Mouse (Mus musculus) brown adipose tissue, adult 24 weeks (tissue): Measurements from ENCODE around the gene Gstt1. TPM values are rescaled to one million over a fixed set of nuclear protein-coding genes. Genes with fewer than 3 reads are reported as not detected.
"Not testable (repeated sequence)": the region's sequence is repeated elsewhere in the genome, so short reads cannot be mapped to it uniquely, and the experiment has no call there.

ENCODE experiments used
- H3K27ac ChIP-seq: fragments of 200-500 bp; replicated peaks from 2 replicates; pipeline ENCODE4 v1.5.1; 2012; ENCODE audit warnings: low read depth, mild to moderate bottlenecking, low read length
- H3K4me1 ChIP-seq: fragments of 200-500 bp; 2 replicates; pipeline ENCODE4 v1.6.1; 2012; ENCODE audit warnings: low read length, mixed read lengths; ENCODE audit not compliant: control insufficient read depth, insufficient read depth, insufficient read length
- H3K4me3 ChIP-seq: fragments of 200-500 bp; 2 replicates; pipeline ENCODE4 v1.5.1; 2012; ENCODE audit warnings: low read depth, mild to moderate bottlenecking, low read length, moderate library complexity; ENCODE audit not compliant: insufficient read depth
- polyA plus RNA-seq: library from polyadenylated mRNA; stranded (reverse); fragments of >200 nt; gene quantifications from 2 replicates; pipeline ENCODE4 v1.2.4, GENCODE M21; 2012; ENCODE audit not compliant: missing spikeins, insufficient read depth, insufficient read length

Gstt1 gene
- polyA plus RNA-seq, 1 experiment: 50.1 TPM

DNA sequence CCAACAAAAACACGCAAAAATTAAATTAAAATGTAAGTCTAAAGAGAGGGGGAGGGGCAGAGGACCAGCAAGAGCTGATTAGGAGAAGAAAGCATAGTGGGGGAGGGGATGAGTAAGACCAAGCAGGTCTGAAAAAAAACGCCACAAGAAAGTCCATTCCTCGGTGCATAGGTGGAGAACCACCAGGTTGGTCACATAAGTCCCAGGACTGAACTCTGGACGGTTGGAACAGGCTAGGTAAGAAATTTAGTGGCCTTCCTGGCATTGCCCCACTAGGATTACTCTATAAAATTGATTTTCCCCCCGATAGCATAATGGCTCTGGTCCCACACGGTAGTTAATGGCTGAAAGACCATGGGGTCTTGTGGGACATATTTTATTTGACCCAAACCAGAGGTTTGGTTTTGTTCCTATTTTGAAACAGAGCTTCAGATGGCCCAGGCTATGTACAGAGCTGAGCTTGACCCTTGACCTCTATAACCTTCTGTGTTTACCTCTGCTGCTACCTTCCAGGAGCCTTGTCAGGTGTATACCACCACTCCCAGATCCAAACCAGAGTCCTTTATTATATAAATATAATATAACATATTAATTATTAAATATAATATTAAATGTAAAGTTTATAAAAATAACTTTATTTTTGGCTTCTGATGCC, 9.2 kb downstream of the Gstt1 start:
- no peaks in the 10 kb centered on the region for H3K4me1 ChIP-seq
- no peak overlapping the region for H3K27ac ChIP-seq
- H3K4me3 ChIP-seq: no peak overlapping the region

DNA sequence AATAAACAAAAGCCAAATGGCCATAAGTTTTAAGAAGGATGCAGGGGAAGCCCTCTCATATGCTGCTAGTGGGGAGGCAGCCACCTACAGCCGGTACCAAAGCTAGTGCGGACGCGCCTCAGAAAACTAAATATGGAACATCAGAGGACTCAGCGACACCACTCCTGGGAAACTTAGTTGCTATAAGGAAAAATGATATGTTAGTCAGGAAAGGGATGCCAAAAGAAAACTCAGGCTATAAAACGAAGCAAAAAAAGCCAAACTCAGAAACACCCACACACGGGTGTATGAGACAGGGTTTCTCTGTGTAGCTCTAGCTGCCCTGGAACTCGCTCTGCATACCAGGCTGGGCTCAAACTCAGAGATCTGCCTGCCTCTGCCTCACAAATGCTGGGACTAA, 10.1 kb downstream of the Gstt1 start:
- Histone ChIP-seq H3K4me1 (no peaks in the 10 kb centered on the region), H3K4me3 (no peak overlapping the region), H3K27ac (no peak overlapping the region)

DNA sequence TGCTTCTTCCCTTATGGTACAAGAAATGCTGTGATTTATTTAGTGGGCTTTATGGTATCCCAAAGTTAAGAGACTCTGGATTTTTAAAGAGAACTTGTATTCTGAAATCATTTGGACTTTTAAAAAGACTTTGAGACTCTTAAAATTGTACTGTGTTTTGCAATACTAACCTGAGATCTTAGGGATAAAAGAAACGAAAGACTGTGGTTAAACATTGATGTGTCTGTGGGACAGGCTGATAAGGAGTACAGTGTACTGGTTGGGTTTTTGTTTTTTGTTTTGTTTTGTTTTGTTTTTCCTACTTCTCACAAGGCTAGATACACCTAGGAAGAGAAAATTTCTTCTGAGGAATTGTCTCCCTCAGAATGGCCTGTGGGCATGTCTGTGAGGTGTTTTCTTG, 12.9 kb downstream of the Gstt1 start:
- no peak overlapping the region for H3K27ac ChIP-seq
- H3K4me3 ChIP-seq: no peak overlapping the region

DNA sequence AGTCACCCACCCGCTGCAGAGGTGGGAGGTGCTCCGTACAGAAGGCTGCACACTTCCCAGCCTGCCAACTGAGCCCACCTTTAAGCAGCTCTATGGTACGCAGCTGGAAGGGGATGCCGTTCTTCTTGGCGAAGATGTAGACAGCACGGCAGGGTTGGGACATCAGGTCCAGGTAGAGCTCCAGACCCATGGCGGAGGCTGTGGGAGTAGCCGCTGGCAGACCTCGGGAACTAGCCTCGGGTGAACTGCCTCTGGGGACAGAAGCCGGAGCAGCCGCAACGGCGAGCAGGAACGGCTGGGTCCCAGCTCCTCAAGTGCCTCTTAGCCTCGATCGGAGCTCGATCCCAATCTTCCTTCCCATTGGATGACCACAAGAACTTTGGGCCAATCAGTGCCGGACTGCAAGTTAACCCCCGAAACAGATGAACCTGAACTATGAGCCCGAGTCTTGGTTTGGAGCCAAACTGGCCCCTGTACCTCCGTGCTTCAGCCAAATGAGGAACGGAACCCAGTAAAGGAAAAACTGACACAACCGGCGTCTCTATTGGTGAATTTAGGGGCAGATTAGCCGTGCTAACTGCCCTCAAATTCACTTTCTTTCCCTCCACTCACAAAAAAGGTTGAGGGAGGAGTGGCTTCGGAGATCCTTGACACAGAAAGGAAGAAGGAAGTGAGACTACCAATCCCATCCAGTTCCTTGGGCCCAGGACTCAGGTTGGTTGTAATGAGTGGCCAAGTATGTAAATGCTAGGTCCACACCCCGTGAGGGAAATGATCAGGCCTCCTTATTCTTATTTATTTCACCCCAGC, 17.4 kb downstream of the Gstt1 start, which contains the start of the genes Gm20441 and Gstt3:
TSS of gene Gm20441 (minus strand) at position 186 of the 810 bp plus-strand sequence.
TSS of gene Gstt3 (minus strand) at position 646 of the 810 bp plus-strand sequence.
- Histone ChIP-seq H3K4me1 (peaks cover 5% of the 10 kb centered on the region; the same call in 1 of the 2 replicates), H3K27ac (peak within 1 kb of the TSS; percentile 72), H3K4me3 (peak within 1 kb of the TSS; percentile 62)

More for the DNA sequence above, 12.9 kb downstream of the Gstt1 start:
- no peaks in the 10 kb centered on the region for H3K4me1 ChIP-seq

DNA sequence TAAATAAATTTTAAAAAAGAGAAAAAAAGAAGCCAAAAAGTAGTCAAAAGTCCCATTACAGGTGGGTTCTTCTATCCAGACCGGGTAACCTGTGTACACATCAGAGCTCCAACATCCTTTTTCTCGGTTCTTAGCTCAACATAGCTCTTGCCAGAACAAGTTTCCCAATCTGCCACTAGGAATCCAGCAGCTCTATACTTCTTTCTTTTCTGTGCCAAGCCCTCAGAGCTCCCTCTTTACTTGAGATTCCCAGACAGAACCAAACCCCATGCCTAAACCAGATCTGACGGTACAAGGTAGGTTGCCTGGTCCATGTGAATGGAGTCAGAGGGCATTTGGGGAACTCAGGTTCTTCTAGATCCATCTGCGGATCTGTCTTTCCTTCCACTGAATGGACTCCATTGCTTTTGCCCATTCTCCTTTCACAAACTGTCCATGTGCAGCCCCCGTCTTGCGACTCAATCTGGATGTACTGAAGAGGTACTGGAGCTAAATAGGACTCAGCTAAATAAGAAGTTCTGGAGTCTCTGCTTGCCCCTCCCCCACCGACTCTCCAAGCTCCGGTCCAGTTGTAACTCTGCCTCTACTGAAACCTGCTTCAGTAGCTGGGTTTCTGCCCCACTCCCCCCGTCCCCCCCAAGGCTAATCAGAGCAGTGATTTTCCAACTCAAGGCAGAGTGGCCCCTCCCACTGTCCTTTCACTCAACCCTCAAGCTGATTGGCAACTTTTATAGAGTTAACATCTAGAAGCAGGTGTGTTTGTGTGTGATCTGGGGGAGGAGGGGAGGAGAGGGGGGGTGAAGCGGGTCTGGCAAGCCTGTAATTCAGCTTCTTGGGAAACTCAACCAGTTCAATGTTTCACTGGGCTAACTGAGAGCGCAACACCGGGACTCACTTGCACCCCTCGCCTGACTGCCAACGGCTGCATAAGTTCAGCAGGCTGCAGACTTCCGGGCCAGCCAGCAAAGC, 18.9 kb downstream of the Gstt1 start:
- H3K4me1 ChIP-seq: peaks cover 5% of the 10 kb centered on the region; the same call in 1 of the 2 replicates
- peak overlapping the region; percentile 62; the same call in 1 of the 2 replicates for H3K4me3 ChIP-seq
- H3K27ac ChIP-seq: no peak overlapping the region

DNA sequence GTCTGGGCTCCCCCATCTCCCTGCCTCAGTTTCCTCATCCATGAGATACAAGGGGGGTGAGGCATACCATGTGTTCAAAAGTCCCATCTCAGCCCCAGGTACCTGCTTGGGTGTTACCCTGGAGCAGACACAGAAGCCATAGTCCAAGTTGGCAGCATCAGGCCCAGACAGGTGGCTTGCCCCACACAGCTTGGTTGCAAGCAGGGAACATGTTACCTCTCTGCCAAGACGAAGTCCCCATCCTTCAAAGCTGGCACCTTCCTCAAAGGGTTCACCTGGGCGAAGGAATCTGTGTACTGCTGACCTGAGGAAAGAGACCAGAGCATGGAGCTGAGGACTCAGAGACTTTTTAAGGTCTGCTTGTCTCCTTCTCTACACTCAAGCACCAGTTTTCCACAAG, 20.5 kb downstream of the Gstt1 start:
- Histone ChIP-seq H3K4me3 (no peak overlapping the region), H3K27ac (no peak overlapping the region), H3K4me1 (peaks cover 5% of the 10 kb centered on the region; the same call in 1 of the 2 replicates)

DNA sequence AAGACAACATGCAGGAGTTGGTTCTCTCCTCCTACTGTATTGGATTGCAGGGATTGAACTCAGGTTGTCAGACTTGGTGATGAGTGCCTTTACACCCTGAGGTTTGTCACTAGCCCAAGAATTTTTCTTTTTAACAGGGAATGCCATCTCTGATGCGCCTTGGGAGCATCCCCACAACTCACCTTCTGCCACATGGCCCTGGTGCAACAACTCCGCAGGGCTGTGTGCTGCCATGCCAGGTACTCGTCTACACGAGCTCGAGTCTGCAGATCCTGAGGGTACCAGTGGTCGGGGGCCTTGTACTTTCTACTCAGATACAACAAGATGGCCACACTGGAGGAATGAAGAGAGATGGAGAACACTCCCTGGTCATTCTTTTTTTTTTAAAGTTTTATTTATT, 21.8 kb downstream of the Gstt1 start:
- Histone ChIP-seq H3K4me1 (peaks cover 5% of the 10 kb centered on the region; the same call in 1 of the 2 replicates), H3K4me3 (no peak overlapping the region), H3K27ac (no peak overlapping the region)

DNA sequence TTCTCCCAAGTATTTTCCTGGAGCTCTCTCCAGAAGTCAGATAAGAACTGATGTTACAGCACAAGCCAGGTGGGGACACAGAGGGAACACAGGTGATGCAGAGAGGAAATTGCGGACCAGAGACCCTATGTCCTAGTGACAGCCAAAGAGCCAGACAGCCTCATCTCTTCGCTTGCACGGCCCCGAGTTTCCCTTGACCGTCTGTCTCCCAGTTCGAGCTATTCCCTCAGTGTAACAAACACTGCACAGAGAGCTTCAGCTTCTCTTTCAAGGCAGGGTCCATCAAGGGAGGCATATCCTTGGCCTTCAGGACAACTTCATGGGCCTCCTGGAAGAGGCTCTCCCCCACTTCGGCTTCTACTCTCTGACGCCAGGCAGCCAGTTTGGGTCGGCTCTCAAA, 23.8 kb downstream of the Gstt1 start:
- Histone ChIP-seq H3K4me3 (no peak overlapping the region), H3K4me1 (peaks cover 1% of the 10 kb centered on the region; the same call in 1 of the 2 replicates), H3K27ac (no peak overlapping the region)

DNA sequence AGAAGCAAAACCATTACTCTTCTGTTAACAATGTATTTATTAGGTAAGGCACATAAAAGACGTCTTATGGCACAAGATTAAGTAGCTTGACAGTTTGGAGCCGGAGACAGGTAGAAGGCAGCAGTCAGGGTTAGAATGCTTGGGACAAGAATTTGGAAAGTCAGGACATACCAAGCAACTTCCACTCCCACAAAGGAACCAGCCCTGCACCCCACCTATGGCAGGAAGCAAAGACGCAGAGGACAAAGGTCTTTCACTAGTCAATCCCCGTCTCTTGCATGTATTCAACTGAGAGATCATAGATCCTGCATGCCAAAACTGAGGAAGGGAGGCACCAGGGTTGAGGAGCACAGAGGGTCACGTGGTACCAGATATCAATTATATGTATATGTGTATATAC, 24.3 kb downstream of the Gstt1 start:
- Histone ChIP-seq H3K27ac (no peak overlapping the region), H3K4me3 (no peak overlapping the region), H3K4me1 (no peaks in the 10 kb centered on the region; the same call in 1 of the 2 replicates)

DNA sequence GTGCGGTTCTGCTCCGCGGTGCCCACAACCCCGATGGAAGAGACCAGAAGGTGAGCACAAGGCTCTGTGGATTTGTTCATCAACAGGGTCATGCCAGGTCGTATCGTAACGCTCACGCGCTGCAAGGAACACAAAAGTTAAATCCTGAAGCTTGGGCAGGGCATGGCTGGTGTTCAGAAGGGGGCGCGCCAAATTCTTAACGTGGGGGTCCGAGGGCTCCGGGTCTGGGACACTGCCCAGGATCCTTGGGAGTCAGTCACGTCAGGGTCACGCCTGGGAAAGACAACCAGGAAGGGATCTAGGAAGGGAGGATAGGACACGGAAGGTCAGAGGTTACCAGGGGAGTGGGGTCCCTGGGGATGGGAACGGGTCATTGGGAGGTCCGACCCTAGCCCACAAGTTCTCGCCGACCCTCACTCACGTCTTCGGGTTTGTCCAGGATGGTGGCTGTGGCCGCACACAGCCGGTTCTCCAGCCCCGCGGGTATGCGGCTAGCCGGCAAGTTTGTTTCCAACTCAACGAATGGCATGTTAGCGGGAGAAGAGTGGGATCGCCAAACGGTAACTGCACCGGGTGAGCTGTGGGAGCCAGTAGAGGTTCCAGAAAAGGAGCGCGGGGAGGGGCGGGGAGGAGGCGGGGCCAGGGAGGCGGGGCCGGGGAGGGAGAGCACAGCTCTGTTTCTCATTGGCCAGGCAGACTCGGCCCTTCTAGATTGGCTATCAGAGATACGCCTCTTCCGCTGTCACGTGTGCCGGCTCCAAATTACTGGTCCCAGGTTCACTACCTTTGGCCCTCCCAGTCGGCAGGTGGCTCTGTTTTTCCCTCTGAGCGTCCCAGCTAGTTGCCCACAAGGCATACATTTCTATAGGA, 25.4 kb downstream of the Gstt1 start, which contains the start of gene Ddt:
TSS of gene Ddt (minus strand) at position 620 of the 870 bp plus-strand sequence.
- H3K27ac ChIP-seq: peak within 1 kb of the TSS; percentile 79
- H3K4me3 ChIP-seq: peak within 1 kb of the TSS; percentile 90
- no peaks in the 10 kb centered on the region; the same call in 1 of the 2 replicates for H3K4me1 ChIP-seq

DNA sequence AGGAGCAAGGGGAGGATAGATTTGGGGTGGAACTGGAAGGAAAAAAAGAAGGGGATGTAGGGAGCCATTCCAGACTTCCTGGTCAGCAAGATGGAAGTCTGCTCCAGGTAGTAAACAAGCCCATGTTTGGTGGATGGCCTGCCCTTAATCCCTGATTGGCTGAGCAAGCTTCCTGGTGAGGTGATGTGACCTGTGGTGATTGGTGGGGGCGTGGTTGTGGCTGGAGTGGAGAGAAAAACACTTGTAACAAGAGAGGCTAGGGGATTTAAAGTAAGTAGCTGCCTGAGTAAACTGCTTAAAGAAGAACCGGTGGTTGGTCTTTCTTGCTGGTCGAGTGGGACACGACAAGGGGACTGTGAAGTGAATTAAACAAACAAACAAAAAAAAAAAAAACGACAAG, 30.6 kb downstream of the Gstt1 start:
- H3K4me3 ChIP-seq, H3K27ac ChIP-seq, H3K4me1 ChIP-seq: not testable (repeated sequence)

DNA sequence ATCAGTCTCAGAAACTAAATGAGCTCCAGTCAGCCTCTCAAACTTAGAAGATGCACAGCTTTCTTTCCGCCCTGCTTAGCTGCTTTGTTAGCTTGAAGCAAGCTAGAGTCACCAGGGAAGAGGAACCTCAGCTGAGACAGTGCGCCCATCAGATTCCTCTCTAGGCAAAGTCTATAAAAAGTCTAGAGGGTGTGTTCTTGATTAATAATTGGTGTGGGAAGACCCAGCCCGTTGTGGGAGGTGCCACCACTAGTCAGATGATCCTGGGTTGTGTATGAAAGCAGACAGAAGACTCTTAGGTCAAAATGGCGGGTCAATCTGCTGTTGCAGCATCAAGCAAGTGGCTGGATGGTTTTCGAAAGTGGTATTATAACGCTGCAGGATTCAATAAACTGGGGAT, 31.5 kb downstream of the Gstt1 start:
- Histone ChIP-seq H3K4me1 (peaks cover 2% of the 10 kb centered on the region; the same call in 1 of the 2 replicates), H3K4me3 (no peak overlapping the region), H3K27ac (no peak overlapping the region)

DNA sequence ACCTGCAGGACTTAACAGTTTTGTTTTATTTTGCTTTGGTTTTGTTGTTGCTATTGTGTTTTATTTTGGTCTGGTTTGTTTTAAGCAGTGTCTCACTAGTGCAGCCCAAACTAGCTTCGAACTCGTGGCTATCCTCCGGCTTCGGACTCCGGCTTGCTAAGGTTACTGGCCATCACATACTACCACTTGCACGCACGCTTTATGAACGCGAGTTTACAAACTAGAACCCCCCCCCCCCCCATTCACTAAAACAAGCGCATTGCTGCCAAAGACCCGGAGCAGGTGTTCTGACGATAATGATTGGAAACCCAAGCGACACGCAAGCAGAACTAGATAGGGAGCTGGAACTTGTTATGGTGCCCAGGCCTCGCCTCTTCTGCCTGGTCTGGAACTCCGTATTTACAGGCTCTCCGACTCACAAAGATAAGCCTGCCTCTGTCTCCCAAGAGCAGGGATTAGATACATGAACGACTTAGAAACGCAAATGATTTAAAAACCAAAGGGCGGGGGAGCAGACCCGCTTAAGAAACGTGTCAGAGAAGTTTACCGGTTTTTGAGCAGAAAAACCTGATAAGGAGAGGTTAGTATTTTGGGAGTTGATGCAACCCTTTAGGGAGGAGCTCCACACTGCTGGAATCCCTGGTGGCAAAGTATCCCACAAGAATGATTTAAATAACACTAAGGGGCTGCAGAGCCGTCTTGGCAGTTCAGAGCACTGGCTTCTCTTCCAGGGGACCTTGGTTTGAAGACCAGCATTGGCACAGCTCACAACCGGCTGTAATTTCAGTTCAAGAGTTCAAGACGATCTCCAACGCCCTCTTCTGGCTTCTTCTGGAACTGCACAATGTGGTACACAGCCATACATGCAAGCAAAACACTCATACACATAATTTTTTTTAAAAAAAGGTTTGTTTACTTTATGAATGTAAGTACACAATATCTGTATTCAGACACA, 33.6 kb downstream of the Gstt1 start:
- peak overlapping the region; percentile 40; the same call in 1 of the 2 replicates for H3K27ac ChIP-seq
- peak overlapping the region; percentile 98 for H3K4me3 ChIP-seq
- peaks cover 2% of the 10 kb centered on the region; the same call in 1 of the 2 replicates for H3K4me1 ChIP-seq
